Mouse (Mus musculus): ENCODE measurements around the gene Id3. TPM values are rescaled to one million over a fixed set of nuclear protein-coding genes. Genes with fewer than 3 reads are reported as not detected.
"Not testable (repeated sequence)": the region's sequence is repeated elsewhere in the genome, so short reads cannot be mapped to it uniquely, and the experiment has no call there.

Gene Id3
- total RNA-seq (2015; ENCODE audit: low replicate concordance): 14.7 TPM in 1 of 2 replicates, not detected in the other
- total RNA-seq (2017; ENCODE audit: low replicate concordance): 2.7 TPM in 1 of 2 replicates, not detected in the other

GRCm38 (mm10) chr4:136143193-136143976 lies at the start of gene Id3:
Id3 (plus strand) TSS chr4:136143497.
- ATAC-seq (replicated peaks; ENCODE audit: low FRiP score, poor library complexity, severe bottlenecking): no peak

DNA sequence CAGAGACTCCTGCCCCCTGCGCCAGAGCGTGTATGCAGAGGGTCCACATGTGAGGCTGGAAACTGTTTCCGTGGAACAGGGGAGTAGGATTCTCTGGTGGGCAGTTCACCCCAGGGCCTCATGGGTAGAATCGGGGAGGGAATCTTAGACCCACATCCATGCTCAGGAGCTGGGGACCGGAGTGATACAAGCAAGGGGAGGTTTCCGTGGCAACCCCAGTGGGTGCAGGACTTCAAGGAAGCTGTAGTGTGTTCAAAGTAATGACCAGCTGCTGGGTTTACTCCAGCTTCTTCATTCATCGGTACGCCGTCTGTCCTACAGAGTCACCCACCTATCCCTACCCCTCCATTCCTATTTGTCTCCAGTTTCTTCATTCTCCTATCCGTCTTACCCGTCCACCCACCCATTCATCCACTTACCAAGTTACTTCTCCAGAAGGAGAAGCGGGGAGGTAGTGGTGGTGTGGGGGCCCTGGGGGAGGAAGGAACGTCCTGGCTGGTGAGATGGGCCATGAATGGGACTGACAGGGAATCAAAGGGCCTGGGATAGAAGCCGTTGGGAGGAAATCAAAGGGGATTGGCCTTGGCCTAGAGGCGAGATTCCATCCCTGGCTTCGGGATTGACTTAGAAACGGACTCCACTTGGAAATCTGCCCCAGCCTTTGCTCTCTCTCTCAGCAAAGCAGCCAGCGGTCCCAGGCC lies 48.6 kb upstream of the Id3 start:
- ATAC-seq (replicated peaks; ENCODE audit: low FRiP score, poor library complexity, severe bottlenecking): no peak

GRCm38 (mm10) chr4:136095490-136096105 lies 47.7 kb upstream of the Id3 start:
- no peak for ATAC-seq (replicated peaks; ENCODE audit: low FRiP score, poor library complexity, severe bottlenecking)

GRCm38 (mm10) chr4:136096446-136097113 lies 46.7 kb upstream of the Id3 start:
- no peak for ATAC-seq (replicated peaks; ENCODE audit: low FRiP score, poor library complexity, severe bottlenecking)

GRCm38 (mm10) chr4:136098446-136098845 lies 44.9 kb upstream of the Id3 start:
- ATAC-seq (replicated peaks; ENCODE audit: low FRiP score, poor library complexity, severe bottlenecking): no peak

DNA sequence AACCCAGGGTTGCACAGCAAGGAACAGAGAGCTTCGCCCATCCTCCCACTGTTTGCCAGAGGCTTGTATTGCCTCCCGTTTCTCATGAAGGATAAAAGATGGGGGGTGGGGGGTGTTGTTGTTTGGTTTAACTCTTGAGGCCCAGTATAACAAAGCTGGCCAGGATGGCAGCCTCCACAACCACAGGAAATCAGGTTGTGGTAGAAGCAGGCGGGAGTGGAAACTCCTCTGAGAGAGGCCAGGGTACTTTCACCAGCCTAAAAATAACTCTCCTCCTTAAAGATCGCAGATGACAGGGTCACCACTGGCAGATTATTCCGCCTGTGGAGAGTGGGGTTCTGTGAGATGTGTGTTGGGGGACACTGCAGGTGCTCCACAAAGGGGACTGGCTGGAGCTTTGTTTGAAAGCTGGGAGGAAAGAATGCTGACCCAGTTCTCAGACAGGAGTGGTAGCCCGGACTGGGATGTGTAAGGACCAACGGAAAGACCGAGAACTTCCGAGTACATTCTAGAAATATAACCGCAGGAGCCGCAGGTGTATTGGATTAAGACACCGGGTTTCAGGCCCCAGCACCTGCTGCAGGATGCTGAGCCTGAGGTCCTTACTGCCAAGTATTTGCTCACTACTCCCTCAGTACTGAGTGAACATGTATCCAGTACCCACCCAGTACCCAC lies 42.8 kb upstream of the Id3 start:
- ATAC-seq (replicated peaks; ENCODE audit: low FRiP score, poor library complexity, severe bottlenecking): no peak

DNA sequence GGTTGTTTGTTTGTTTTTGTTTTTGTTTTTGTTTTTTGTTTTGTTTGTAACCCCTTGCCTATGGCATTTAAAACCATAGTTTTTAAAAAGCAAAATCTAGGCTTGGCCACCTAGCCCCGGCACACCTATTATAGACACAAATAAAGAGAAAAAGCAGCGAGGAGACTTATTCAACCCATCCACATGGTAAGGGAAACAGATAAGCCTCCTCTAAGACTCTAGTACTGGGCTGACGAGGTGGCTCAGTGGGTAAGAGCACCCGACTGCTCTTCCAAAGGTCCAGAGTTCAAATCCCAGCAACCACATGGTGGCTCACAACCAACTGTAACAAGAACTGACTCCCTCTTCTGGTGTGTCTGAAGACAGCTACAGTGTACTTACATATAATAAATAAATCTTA lies 41.5 kb upstream of the Id3 start:
- ATAC-seq (replicated peaks; ENCODE audit: low FRiP score, poor library complexity, severe bottlenecking): not testable (repeated sequence)

GRCm38 (mm10) chr4:136104590-136105337 lies 38.5 kb upstream of the Id3 start:
- no peak for ATAC-seq (replicated peaks; ENCODE audit: low FRiP score, poor library complexity, severe bottlenecking)

GRCm38 (mm10) chr4:136106880-136107301 lies 36.4 kb upstream of the Id3 start:
- no peak for ATAC-seq (replicated peaks; ENCODE audit: low FRiP score, poor library complexity, severe bottlenecking)

GRCm38 (mm10) chr4:136109153-136109552 lies 34.1 kb upstream of the Id3 start:
- ATAC-seq (replicated peaks; ENCODE audit: low FRiP score, poor library complexity, severe bottlenecking): no peak

GRCm38 (mm10) chr4:136109941-136110900 lies 33.1 kb upstream of the Id3 start:
- no peak for ATAC-seq (replicated peaks; ENCODE audit: low FRiP score, poor library complexity, severe bottlenecking)

GRCm38 (mm10) chr4:136112344-136112743 lies 31.0 kb upstream of the Id3 start:
- no peak for ATAC-seq (replicated peaks; ENCODE audit: low FRiP score, poor library complexity, severe bottlenecking)

GRCm38 (mm10) chr4:136114747-136115146 lies 28.6 kb upstream of the Id3 start:
- ATAC-seq (replicated peaks; ENCODE audit: low FRiP score, poor library complexity, severe bottlenecking): no peak

- ATAC-seq (replicated peaks; ENCODE audit: low FRiP score, poor library complexity, severe bottlenecking): no peak
Observed at GRCm38 (mm10) chr4:136117022-136117421, 26.3 kb upstream of the Id3 start.

DNA sequence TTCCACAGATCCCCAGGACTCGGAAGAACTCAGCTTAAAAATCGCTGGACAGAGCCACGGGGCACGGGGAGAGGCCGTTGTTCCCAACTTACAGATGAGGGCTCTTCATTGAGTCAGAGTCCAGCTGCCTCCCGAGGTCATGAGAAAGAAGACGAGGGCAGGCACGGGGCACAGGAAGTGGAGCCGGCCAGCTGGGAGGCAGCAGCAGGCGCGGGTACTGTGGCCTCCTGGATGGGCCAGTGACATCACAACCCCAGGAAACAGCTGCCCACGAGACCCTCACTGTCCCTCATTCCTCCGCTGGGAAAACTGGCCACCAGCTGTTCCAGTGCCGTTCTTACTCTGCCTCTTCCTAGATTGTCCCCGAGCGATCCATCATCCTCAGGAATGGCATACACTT lies 23.3 kb upstream of the Id3 start:
- no peak for ATAC-seq (replicated peaks; ENCODE audit: low FRiP score, poor library complexity, severe bottlenecking)

DNA sequence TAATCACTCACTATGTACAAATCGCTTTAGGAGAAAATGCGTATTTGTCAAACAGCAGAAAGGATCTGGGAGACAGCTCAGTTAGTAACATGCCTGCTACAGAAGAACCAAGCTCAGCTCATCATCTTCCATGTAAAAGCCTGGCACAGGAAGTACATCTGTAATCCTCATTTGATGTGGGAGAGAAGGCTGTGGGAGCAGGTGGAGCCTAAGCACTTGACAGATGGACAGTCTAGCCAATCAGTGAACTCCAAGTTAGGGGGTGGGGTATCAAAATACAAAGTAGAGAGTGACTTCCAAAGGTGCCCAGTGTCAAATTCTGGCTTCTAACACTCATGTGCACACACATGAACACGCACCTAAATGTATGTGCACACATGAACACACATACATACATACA lies 22.1 kb upstream of the Id3 start:
- ATAC-seq (replicated peaks; ENCODE audit: low FRiP score, poor library complexity, severe bottlenecking): no peak

DNA sequence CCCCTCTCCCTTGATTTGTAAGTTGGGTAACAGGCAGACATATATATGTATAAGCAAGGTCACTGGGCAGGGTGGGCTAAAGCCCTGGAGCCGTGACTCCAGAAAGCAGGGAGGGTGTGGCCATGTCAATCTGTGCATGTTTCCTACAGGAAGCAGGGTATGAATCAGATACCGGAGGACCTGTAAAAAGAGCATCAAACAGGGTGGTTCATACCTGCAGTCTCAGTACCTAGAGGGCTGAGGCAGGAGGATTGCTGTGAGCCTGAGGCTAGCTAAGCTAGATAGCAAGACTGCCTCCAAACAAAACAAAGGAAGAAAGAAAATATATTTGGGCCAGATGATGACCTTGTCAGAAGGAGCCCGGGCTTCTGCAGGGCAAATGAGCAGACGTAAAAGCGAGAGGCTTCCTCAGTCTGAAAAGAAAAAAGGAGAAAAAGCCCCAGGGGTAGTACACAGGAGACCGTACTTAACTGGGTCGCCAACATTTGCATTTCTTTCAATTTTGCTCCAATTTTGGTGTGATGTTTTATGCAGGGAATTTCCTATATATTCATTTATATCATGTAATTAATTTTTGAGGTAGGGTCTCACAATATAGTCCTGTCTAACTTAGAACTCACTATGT lies 21.3 kb upstream of the Id3 start:
- ATAC-seq (replicated peaks; ENCODE audit: low FRiP score, poor library complexity, severe bottlenecking): no peak
